In the genomic region with DNA sequence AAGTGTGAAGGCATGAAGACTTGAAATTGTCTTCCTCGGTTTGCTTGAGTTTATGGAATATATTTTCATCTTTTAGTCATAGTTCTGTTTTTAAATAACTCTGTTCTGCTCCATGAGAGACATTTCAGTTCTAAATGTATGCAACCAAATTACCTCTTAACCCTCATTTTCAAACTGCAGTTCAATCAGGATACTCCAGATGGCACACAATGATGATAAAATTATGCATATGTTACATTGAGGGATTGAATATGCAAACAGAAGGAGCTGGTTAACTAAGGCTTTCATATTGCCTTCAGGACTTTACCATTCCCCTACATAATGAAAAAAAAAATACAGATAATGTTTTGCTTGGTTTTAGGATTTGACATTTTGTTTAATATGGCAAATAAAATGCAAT, we compare ENCODE assay signal across 17 mouse cellular contexts.
A peak's percentile ranks its signal among the peaks of the same experiment; 100 is the strongest.
DNase-seq lines count a peak whose midpoint lies in the region; ATAC-seq and TF ChIP-seq lines count a peak whose summit lies in the region.
"Had no signal": no experiment of that assay in that cellular context is flagged by ENCODE, and none has a peak within 500 bp of the region (broad histone marks: within the 10 kb centered on the region; RNA-seq: fewer than 3 reads in every experiment).

No protein-coding gene starts in this region.

- no peak for TF ChIP-seq EP300 in stomach, postnatal 0 days (optimal IDR thresholded peaks at IDR 0.05)

- no peak overlapping the region for H3K4me2 ChIP-seq in forebrain, embryonic 13.5 days
- H3K4me2 ChIP-seq in forebrain, embryonic 16.5 days (ENCODE audit: low read length), result no peak overlapping the region
- no peak overlapping the region for H3K4me2 ChIP-seq in hindbrain, postnatal 0 days (ENCODE audit: low read depth, low read length)
- no peak overlapping the region for H3K4me2 ChIP-seq in hindbrain, embryonic 13.5 days
- H3K4me2 ChIP-seq in midbrain, postnatal 0 days (ENCODE audit: low read depth, low read length, poor library complexity, severe bottlenecking), result no peak overlapping the region
- H3K4me2 ChIP-seq in midbrain, embryonic 15.5 days, result no peak overlapping the region
- H3K4me2 ChIP-seq in stomach, postnatal 0 days (replicated peaks; ENCODE audit: low read depth), result no peak overlapping the region
- H3K4me2 ChIP-seq: heart, embryonic 12.5 days had no signal

- WGBS in forebrain, embryonic 13.5 days, result 81% methylated on average over 1 of the region's 1 CpGs
- WGBS in forebrain, embryonic 16.5 days, result 74% methylated on average over 1 of the region's 1 CpGs
- 73% methylated on average over 1 of the region's 1 CpGs for WGBS in hindbrain, postnatal 0 days
- 89% methylated on average over 1 of the region's 1 CpGs for WGBS in hindbrain, embryonic 13.5 days
- WGBS in midbrain, postnatal 0 days, result 78% methylated on average over 1 of the region's 1 CpGs
- WGBS in midbrain, embryonic 15.5 days, result 86% methylated on average over 1 of the region's 1 CpGs
- 75% methylated on average over 1 of the region's 1 CpGs for WGBS in stomach, postnatal 0 days

- H3K27ac ChIP-seq in forebrain, embryonic 13.5 days, result no peak overlapping the region
- H3K27ac ChIP-seq in forebrain, embryonic 16.5 days (ENCODE audit: low read length), result no peak overlapping the region
- no peak overlapping the region for H3K27ac ChIP-seq in hindbrain, postnatal 0 days
- no peak overlapping the region for H3K27ac ChIP-seq in hindbrain, embryonic 13.5 days
- no peak overlapping the region for H3K27ac ChIP-seq in midbrain, postnatal 0 days (ENCODE audit: low read depth, low read length)
- H3K27ac ChIP-seq in midbrain, embryonic 15.5 days, result no peak overlapping the region
- H3K27ac ChIP-seq in stomach, postnatal 0 days (replicated peaks), result no peak overlapping the region
- H3K27ac ChIP-seq: limb, embryonic 10.5 days had no signal

- TF ChIP-seq CTCF in hindbrain, postnatal 0 days (IDR thresholded peaks at IDR 0.05; ENCODE audit: low read depth), result peak; percentile 41
- TF ChIP-seq CTCF in midbrain, postnatal 0 days (IDR thresholded peaks at IDR 0.05), result peak; percentile 45
- TF ChIP-seq CTCF in stomach, postnatal 0 days (IDR thresholded peaks at IDR 0.05; ENCODE audit: low read depth), result peak; percentile 44

- no peaks in the 10 kb centered on the region for H3K36me3 ChIP-seq in forebrain, embryonic 13.5 days (ENCODE audit: poor library complexity, severe bottlenecking)
- no peaks in the 10 kb centered on the region for H3K36me3 ChIP-seq in forebrain, embryonic 16.5 days (ENCODE audit: control insufficient read depth, insufficient read depth)
- no peaks in the 10 kb centered on the region for H3K36me3 ChIP-seq in hindbrain, postnatal 0 days (ENCODE audit: insufficient read depth, low read length)
- H3K36me3 ChIP-seq in hindbrain, embryonic 13.5 days, result no peaks in the 10 kb centered on the region
- no peaks in the 10 kb centered on the region for H3K36me3 ChIP-seq in midbrain, postnatal 0 days (ENCODE audit: insufficient read depth, low read length)
- H3K36me3 ChIP-seq in midbrain, embryonic 15.5 days (replicated peaks), result no peaks in the 10 kb centered on the region
- no peaks in the 10 kb centered on the region for H3K36me3 ChIP-seq in stomach, postnatal 0 days (ENCODE audit: control insufficient read depth, insufficient read depth, low read length)
- H3K36me3 ChIP-seq: G1E; heart, embryonic 12.5 days; limb, embryonic 10.5 days had no signal

- H3K4me1 ChIP-seq in forebrain, embryonic 13.5 days, result no peaks in the 10 kb centered on the region
- no peaks in the 10 kb centered on the region for H3K4me1 ChIP-seq in forebrain, embryonic 16.5 days (replicated peaks; ENCODE audit: control insufficient read depth, insufficient read depth, low read length)
- no peaks in the 10 kb centered on the region for H3K4me1 ChIP-seq in hindbrain, postnatal 0 days (ENCODE audit: insufficient read depth, low read length)
- no peaks in the 10 kb centered on the region for H3K4me1 ChIP-seq in hindbrain, embryonic 13.5 days (replicated peaks)
- no peaks in the 10 kb centered on the region for H3K4me1 ChIP-seq in midbrain, postnatal 0 days (ENCODE audit: insufficient read depth, low read length)
- H3K4me1 ChIP-seq in midbrain, embryonic 15.5 days, result peaks cover 3% of the 10 kb centered on the region; the same call in 1 of the 2 replicates
- no peaks in the 10 kb centered on the region for H3K4me1 ChIP-seq in stomach, postnatal 0 days (replicated peaks; ENCODE audit: control insufficient read depth, insufficient read depth)
- H3K4me1 ChIP-seq: heart, embryonic 12.5 days; limb, embryonic 10.5 days had no signal

- H3K4me3 ChIP-seq in forebrain, embryonic 13.5 days, result no peak overlapping the region
- no peak overlapping the region for H3K4me3 ChIP-seq in forebrain, embryonic 16.5 days (replicated peaks; ENCODE audit: low read length)
- no peak overlapping the region for H3K4me3 ChIP-seq in hindbrain, postnatal 0 days (ENCODE audit: low read length)
- no peak overlapping the region for H3K4me3 ChIP-seq in hindbrain, embryonic 13.5 days
- H3K4me3 ChIP-seq in midbrain, postnatal 0 days (ENCODE audit: low read depth, low read length), result no peak overlapping the region
- H3K4me3 ChIP-seq in midbrain, embryonic 15.5 days, result no peak overlapping the region
- no peak overlapping the region for H3K4me3 ChIP-seq in stomach, postnatal 0 days (ENCODE audit: low read depth, low read length)
- H3K4me3 ChIP-seq: heart, embryonic 12.5 days; limb, embryonic 10.5 days had no signal

- H3K27me3 ChIP-seq in forebrain, embryonic 13.5 days, result no peaks in the 10 kb centered on the region
- no peaks in the 10 kb centered on the region for H3K27me3 ChIP-seq in forebrain, embryonic 16.5 days (replicated peaks; ENCODE audit: control insufficient read depth, insufficient read depth, low read length)
- H3K27me3 ChIP-seq in hindbrain, postnatal 0 days (ENCODE audit: insufficient read depth, low read length), result no peaks in the 10 kb centered on the region
- H3K27me3 ChIP-seq in hindbrain, embryonic 13.5 days, result no peaks in the 10 kb centered on the region
- H3K27me3 ChIP-seq in midbrain, postnatal 0 days (ENCODE audit: insufficient read depth, low read length), result no peaks in the 10 kb centered on the region
- H3K27me3 ChIP-seq in midbrain, embryonic 15.5 days (replicated peaks), result no peaks in the 10 kb centered on the region
- no peaks in the 10 kb centered on the region for H3K27me3 ChIP-seq in stomach, postnatal 0 days (ENCODE audit: control insufficient read depth, insufficient read depth, low read length)
- H3K27me3 ChIP-seq: heart, embryonic 12.5 days had no signal

- peak; percentile 28 for DNase-seq in hindbrain, postnatal 0 days (ENCODE audit: low spot score)
- peak; percentile 24 for DNase-seq in midbrain, postnatal 0 days (ENCODE audit: low spot score)
- DNase-seq in stomach, postnatal 0 days (ENCODE audit: low spot score), result no peak
- no peak for DNase-seq in spleen, postnatal 36 days (ENCODE audit: low spot score in 2 of 2)
- DNase-seq: adrenal gland, postnatal 25 days; cerebellum, adult 9-11 months; lung, adult 18-20 months; thymus, postnatal 14 days had no signal

- H3K9ac ChIP-seq in forebrain, embryonic 13.5 days, result no peak overlapping the region
- no peak overlapping the region for H3K9ac ChIP-seq in forebrain, embryonic 16.5 days (replicated peaks; ENCODE audit: low read depth, low read length)
- no peak overlapping the region for H3K9ac ChIP-seq in hindbrain, postnatal 0 days (replicated peaks; ENCODE audit: low read length)
- no peak overlapping the region for H3K9ac ChIP-seq in hindbrain, embryonic 13.5 days
- no peak overlapping the region for H3K9ac ChIP-seq in midbrain, postnatal 0 days (replicated peaks; ENCODE audit: low read length, poor library complexity, severe bottlenecking)
- H3K9ac ChIP-seq in midbrain, embryonic 15.5 days, result no peak overlapping the region
- no peak overlapping the region for H3K9ac ChIP-seq in stomach, postnatal 0 days (ENCODE audit: low read length)
- H3K9ac ChIP-seq: heart, embryonic 12.5 days had no signal

- H3K9me3 ChIP-seq in forebrain, embryonic 13.5 days (replicated peaks), result no peaks in the 10 kb centered on the region
- H3K9me3 ChIP-seq in forebrain, embryonic 16.5 days (ENCODE audit: control insufficient read depth, low read length), result no peaks in the 10 kb centered on the region
- no peaks in the 10 kb centered on the region for H3K9me3 ChIP-seq in hindbrain, postnatal 0 days (ENCODE audit: low read length)
- no peaks in the 10 kb centered on the region for H3K9me3 ChIP-seq in hindbrain, embryonic 13.5 days
- no peaks in the 10 kb centered on the region for H3K9me3 ChIP-seq in midbrain, postnatal 0 days (ENCODE audit: low read length)
- no peaks in the 10 kb centered on the region for H3K9me3 ChIP-seq in midbrain, embryonic 15.5 days
- H3K9me3 ChIP-seq in stomach, postnatal 0 days (ENCODE audit: control insufficient read depth, low read length), result no peaks in the 10 kb centered on the region
- H3K9me3 ChIP-seq: heart, embryonic 12.5 days; limb, embryonic 10.5 days had no signal

- peak; percentile 50; the same call in 1 of the 2 replicates for ATAC-seq in forebrain, embryonic 13.5 days
- ATAC-seq in forebrain, embryonic 16.5 days, result no peak; the same call in 1 of the 2 replicates
- ATAC-seq in hindbrain, postnatal 0 days, result no peak
- ATAC-seq in hindbrain, embryonic 13.5 days (ENCODE audit: low FRiP score), result no peak
- no peak for ATAC-seq in midbrain, postnatal 0 days (ENCODE audit: low FRiP score)
- no peak for ATAC-seq in midbrain, embryonic 15.5 days (replicated peaks)
- no peak for ATAC-seq in stomach, postnatal 0 days (ENCODE audit: low FRiP score, low TSS enrichment)
- ATAC-seq: hindbrain, embryonic 16.5 days; intestine, postnatal 0 days had no signal

Comparison
In these comparisons a context has a peak if more than half of its experiments do, and no peak if none do; other contexts are left out.
1. DNase-seq: peak in hindbrain, postnatal 0 days (single experiment) and midbrain, postnatal 0 days (single experiment); none in stomach, postnatal 0 days (single experiment) and spleen, postnatal 36 days (0 of 2).
2. Peak in every context shown above with its lines, with median percentiles within 50 percentile points of each other: CTCF ChIP-seq.